Mouse (Mus musculus) hindbrain, embryonic 12.5 days (tissue): ENCODE measurements around the gene Hdhd5. TPM values are rescaled to one million over a fixed set of nuclear protein-coding genes. Genes with fewer than 3 reads are reported as not detected.

Experiments
- ATAC-seq: fragments of 200-750 bp; cut with Nextera tagmentation; 2 replicates; pipeline ENCODE4 v1.8.0; 2017; ENCODE audit warnings: moderate TSS enrichment; ENCODE audit not compliant: low FRiP score
- H3K27ac ChIP-seq: fragments of 300-500 bp; sonication (generic); 2 replicates; pipeline ENCODE4 v1.5.1; 2016; ENCODE audit warnings: mild to moderate bottlenecking
- H3K27me3 ChIP-seq: fragments of 300-500 bp; sonication (generic); 2 replicates; pipeline ENCODE4 v1.6.1; 2016; ENCODE audit warnings: mild to moderate bottlenecking
- H3K36me3 ChIP-seq: fragments of 300-500 bp; sonication (generic); 2 replicates; pipeline ENCODE4 v1.6.1; 2016; ENCODE audit warnings: mild to moderate bottlenecking
- H3K4me1 ChIP-seq: fragments of 300-500 bp; sonication (generic); 2 replicates; pipeline ENCODE4 v1.6.1; 2016
- H3K4me2 ChIP-seq: fragments of 300-500 bp; sonication (generic); replicated peaks from 2 replicates; pipeline ENCODE4 v1.6.1; 2016; ENCODE audit warnings: mild to moderate bottlenecking
- H3K4me3 ChIP-seq: fragments of 300-500 bp; sonication (generic); 2 replicates; pipeline ENCODE4 v1.5.1; 2016; ENCODE audit warnings: mild to moderate bottlenecking
- H3K9ac ChIP-seq: fragments of 300-500 bp; sonication (generic); 2 replicates; pipeline ENCODE4 v1.6.1; 2016; ENCODE audit warnings: mild to moderate bottlenecking, moderate library complexity
- H3K9me3 ChIP-seq: fragments of 300-500 bp; sonication (generic); replicated peaks from 2 replicates; pipeline ENCODE4 v1.6.1; 2016; ENCODE audit warnings: mild to moderate bottlenecking
- WGBS: fragments of 180-500 bp; shearing (Covaris S2); methylation state at CpG from one replicate; pipeline ENCODE4 v1.1.7; 2016; 5-methylcytosine and 5-hydroxymethylcytosine counted together
- polyA plus RNA-seq: library from polyadenylated mRNA; unstranded; fragments of >200 nt; fragmentation: Nextera tagmentation; extraction: Ambion mirVana; gene quantifications from 2 replicates; pipeline ENCODE4 v1.2.1, GENCODE M21; 2016

Gene Hdhd5
- polyA plus RNA-seq, 1 experiment from 2014 or later: 19.5 TPM

- no peak overlapping the region for H3K4me3 ChIP-seq
- H3K27me3 ChIP-seq: no peaks in the 10 kb centered on the region
- H3K27ac ChIP-seq: no peak overlapping the region
- ATAC-seq: no peak
- WGBS: 92% methylated on average over 2 of the region's 2 CpGs
- no peak overlapping the region for H3K9ac ChIP-seq
- no peaks in the 10 kb centered on the region for H3K9me3 ChIP-seq
- H3K4me1 ChIP-seq: peaks cover 7% of the 10 kb centered on the region
- H3K36me3 ChIP-seq: peaks cover 17% of the 10 kb centered on the region
- no peak overlapping the region for H3K4me2 ChIP-seq
Measured at GRCm38 (mm10) chr6:120479302-120479701, 51.8 kb downstream of the Hdhd5 start.

DNA sequence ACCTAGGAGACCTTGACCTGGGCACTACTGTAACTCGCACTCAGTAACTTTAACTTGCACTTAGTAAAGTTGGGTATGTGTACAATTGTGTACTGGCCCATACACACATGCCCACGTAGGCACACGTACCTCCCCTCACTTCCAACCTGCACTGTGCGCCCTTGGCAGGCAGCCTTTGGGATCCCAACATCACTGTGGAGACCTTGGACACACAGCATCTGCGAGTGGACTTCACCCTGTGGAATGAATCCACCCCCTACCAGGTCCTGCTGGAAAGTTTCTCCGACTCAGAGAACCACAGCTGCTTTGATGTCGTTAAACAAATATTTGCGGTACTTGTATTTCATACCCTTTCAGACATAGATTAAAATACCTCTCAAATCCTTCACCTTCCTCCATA, 55.8 kb downstream of the Hdhd5 start:
- no peak for ATAC-seq
- H3K36me3 ChIP-seq: 0 out of 2 replicates have a peak, but pooled peaks cover 2% of the 10 kb centered on the region
- peaks cover 36% of the 10 kb centered on the region for H3K4me1 ChIP-seq
- no peak overlapping the region for H3K27ac ChIP-seq
- no peaks in the 10 kb centered on the region for H3K9me3 ChIP-seq
- H3K4me3 ChIP-seq: no peak overlapping the region
- no peak overlapping the region for H3K9ac ChIP-seq
- H3K27me3 ChIP-seq: no peaks in the 10 kb centered on the region
- 85% methylated on average over 8 of the region's 8 CpGs for WGBS
- H3K4me2 ChIP-seq: no peak overlapping the region

- 0 out of 2 replicates have a peak, but pooled peaks have one; percentile 18 for ATAC-seq
- Histone ChIP-seq H3K9ac (no peak overlapping the region), H3K4me1 (peaks cover 44% of the 10 kb centered on the region), H3K27ac (peak overlapping the region; percentile 90), H3K9me3 (no peaks in the 10 kb centered on the region), H3K27me3 (no peaks in the 10 kb centered on the region), H3K4me3 (no peak overlapping the region), H3K4me2 (no peak overlapping the region), H3K36me3 (no peaks in the 10 kb centered on the region)
- 24% methylated on average over 5 of the region's 5 CpGs for WGBS
Measured at GRCm38 (mm10) chr6:120473427-120473826, 57.7 kb downstream of the Hdhd5 start.

DNA sequence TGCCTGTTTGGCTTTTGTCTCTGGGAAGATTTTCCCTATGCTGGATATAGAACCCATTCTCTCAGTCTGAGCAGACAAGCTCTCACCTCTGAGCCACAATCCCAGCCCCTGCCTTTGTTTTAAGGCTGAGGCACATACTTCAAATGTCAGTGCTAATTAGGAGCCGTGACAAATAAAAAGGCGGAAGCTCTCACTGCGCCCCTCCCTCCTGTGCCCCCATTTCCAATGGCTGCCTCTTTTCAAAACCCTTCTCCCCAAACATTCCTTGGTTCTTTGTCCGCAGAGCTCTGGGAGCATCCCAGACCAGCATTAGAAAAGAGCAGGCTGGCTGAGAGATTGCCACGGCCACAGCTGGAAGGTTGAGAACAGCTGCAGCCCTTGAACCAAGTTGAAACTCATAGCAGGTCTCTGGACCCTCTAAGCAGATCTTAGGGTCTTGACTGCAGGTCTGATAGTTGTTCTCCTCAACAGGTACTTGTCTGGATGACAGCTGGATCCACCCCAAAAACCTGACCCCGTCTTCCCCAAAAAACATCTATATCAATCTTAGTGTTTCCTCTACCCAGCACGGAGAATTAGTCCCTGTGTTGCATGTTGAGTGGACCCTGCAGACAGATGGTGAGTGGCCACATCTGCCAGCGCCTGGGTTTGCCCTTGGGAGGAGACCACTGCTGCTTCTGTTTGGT, 58.5 kb downstream of the Hdhd5 start:
- H3K4me2 ChIP-seq: peak overlapping the region; percentile 27
- H3K4me1 ChIP-seq: peaks cover 44% of the 10 kb centered on the region
- 9% methylated on average over 8 of the region's 8 CpGs for WGBS
- ATAC-seq: peak; percentile 77
- peak overlapping the region; percentile 35; the same call in 1 of the 2 replicates for H3K9ac ChIP-seq
- no peaks in the 10 kb centered on the region for H3K36me3 ChIP-seq
- no peaks in the 10 kb centered on the region for H3K27me3 ChIP-seq
- peak overlapping the region; percentile 90 for H3K27ac ChIP-seq
- H3K4me3 ChIP-seq: no peak overlapping the region
- H3K9me3 ChIP-seq: no peaks in the 10 kb centered on the region

- peak overlapping the region; percentile 35; the same call in 1 of the 2 replicates for H3K9ac ChIP-seq
- H3K36me3 ChIP-seq: no peaks in the 10 kb centered on the region
- WGBS: 3% methylated on average over 5 of the region's 5 CpGs
- peak overlapping the region; percentile 90 for H3K27ac ChIP-seq
- peak; percentile 91 for ATAC-seq
- peaks cover 44% of the 10 kb centered on the region for H3K4me1 ChIP-seq
- no peak overlapping the region for H3K4me3 ChIP-seq
- no peaks in the 10 kb centered on the region for H3K9me3 ChIP-seq
- no peaks in the 10 kb centered on the region for H3K27me3 ChIP-seq
- H3K4me2 ChIP-seq: peak overlapping the region; percentile 27
Measured at GRCm38 (mm10) chr6:120471991-120472441, 59.1 kb downstream of the Hdhd5 start.

- Histone ChIP-seq H3K4me1 (peaks cover 44% of the 10 kb centered on the region), H3K9ac (no peak overlapping the region), H3K27me3 (peaks cover under 1% of the 10 kb centered on the region; the same call in 1 of the 2 replicates), H3K4me3 (no peak overlapping the region), H3K27ac (0 out of 2 replicates have a peak overlapping the region, but pooled peaks have one; percentile 90), H3K36me3 (no peaks in the 10 kb centered on the region), H3K9me3 (no peaks in the 10 kb centered on the region), H3K4me2 (no peak overlapping the region)
- no peak for ATAC-seq
- 88% methylated on average over 1 of the region's 1 CpGs for WGBS
Measured at GRCm38 (mm10) chr6:120470666-120471065, 60.5 kb downstream of the Hdhd5 start.

- Histone ChIP-seq H3K4me2 (no peak overlapping the region), H3K9me3 (no peaks in the 10 kb centered on the region), H3K9ac (no peak overlapping the region), H3K4me3 (no peak overlapping the region), H3K36me3 (no peaks in the 10 kb centered on the region), H3K27me3 (peaks cover 9% of the 10 kb centered on the region), H3K27ac (no peak overlapping the region), H3K4me1 (peaks cover 44% of the 10 kb centered on the region)
- no peak for ATAC-seq
Measured at GRCm38 (mm10) chr6:120469770-120470169, 61.3 kb downstream of the Hdhd5 start.

- Histone ChIP-seq H3K4me3 (no peak overlapping the region), H3K9ac (no peak overlapping the region), H3K36me3 (no peaks in the 10 kb centered on the region), H3K27me3 (peaks cover 14% of the 10 kb centered on the region), H3K9me3 (no peaks in the 10 kb centered on the region), H3K27ac (no peak overlapping the region), H3K4me2 (no peak overlapping the region), H3K4me1 (peaks cover 45% of the 10 kb centered on the region)
- ATAC-seq: no peak
- 76% methylated on average over 3 of the region's 3 CpGs for WGBS
Measured at GRCm38 (mm10) chr6:120469268-120469667, 61.9 kb downstream of the Hdhd5 start.

- WGBS: 88% methylated on average over 4 of the region's 4 CpGs
- Histone ChIP-seq H3K4me3 (no peak overlapping the region), H3K36me3 (no peaks in the 10 kb centered on the region), H3K27me3 (peaks cover 24% of the 10 kb centered on the region), H3K4me2 (no peak overlapping the region), H3K9ac (no peak overlapping the region), H3K4me1 (peaks cover 45% of the 10 kb centered on the region), H3K9me3 (no peaks in the 10 kb centered on the region), H3K27ac (no peak overlapping the region)
- ATAC-seq: no peak
Measured at GRCm38 (mm10) chr6:120468259-120468658, 62.9 kb downstream of the Hdhd5 start.

DNA sequence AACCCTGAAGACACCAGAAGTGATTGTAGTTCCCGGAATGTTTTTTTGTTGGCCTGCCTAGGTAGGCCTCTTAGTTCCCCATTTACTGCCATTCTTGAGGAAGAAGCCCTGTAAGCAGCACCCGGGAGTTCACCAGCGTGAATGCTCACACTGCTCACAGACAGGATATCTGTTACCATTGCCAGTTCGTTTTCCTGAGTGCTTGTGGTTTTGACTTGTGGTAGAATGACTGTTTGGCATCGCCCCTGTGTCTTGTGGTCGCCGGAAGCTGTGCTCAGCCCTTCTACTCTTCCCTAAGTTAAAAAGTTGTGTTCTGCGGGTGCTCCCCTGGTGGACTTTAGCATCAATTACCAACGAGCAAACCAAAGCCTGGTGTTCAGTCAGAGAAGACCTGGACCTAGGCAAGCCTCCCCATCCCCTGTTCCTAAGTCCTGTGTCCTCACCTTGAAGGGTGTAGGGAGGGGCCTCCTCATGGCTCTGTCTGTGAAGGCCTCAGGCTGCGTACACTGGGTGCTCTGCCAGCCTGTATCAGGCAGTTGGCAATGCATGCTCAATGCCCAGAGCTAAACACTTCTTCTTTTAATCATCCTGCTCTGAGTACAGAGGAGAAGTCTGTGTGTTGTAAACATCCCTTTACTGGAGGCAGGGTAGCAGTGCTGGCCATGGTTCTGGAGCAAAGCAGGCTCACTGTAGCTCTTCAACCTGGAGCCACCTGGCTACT, 64.3 kb downstream of the Hdhd5 start:
- Histone ChIP-seq H3K36me3 (no peaks in the 10 kb centered on the region), H3K4me2 (no peak overlapping the region), H3K27ac (no peak overlapping the region), H3K4me3 (no peak overlapping the region), H3K4me1 (peaks cover 30% of the 10 kb centered on the region), H3K9ac (no peak overlapping the region), H3K27me3 (peaks cover 38% of the 10 kb centered on the region), H3K9me3 (no peaks in the 10 kb centered on the region)
- whole genome bisulfite sequencing: 85% methylated on average over 10 of the region's 10 CpGs
- no peak for ATAC-seq

DNA sequence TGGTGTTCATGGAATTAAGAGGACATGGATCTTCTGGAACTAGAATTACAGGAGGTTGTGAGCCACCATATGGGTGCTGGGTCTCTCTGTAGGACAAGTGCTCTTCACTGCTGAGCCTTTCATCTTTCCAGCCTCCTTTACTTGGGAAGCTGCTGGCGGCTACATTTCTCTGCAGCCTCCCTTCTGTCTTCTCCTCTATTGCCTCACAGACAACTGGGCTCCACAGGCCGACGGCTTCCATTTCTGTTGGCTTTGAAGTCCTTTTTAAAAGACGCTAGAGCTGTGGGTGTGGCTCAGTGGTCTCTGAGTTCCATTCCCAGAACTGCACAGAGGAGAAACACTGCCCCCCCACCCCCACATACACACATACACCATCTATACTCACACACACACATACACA, 65.7 kb downstream of the Hdhd5 start:
- H3K27me3 ChIP-seq: peaks cover 46% of the 10 kb centered on the region
- WGBS: 38% methylated on average over 4 of the region's 4 CpGs
- no peak overlapping the region for H3K9ac ChIP-seq

DNA sequence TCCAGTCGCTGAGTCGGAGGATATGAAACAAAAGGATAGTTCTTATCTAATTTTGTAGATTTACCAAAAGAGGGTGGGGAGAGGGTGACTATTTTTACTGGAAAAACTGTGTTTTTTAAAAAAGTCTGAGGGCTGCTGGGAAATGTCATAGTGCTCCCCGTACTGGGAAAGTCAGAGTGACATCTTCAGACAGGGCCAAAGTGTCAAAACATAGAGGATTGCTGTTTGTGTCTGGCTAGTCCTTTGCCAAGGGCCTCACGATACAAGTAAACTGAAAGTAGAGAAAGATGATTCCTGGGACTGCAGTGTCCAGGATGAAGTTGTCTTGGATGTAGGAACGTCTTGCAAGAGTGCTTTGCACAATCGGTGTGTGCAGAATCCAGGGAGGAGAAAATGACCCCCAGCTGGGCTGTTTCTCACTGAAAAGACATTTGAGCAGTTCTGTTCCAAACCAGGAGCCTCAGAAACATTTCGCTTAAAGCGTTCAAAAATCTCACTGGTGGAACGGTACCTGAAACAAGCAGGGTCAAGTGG, 66.6 kb downstream of the Hdhd5 start:
- 55% methylated on average over 9 of the region's 9 CpGs for WGBS
- H3K9ac ChIP-seq: peak overlapping the region; percentile 65; the same call in 1 of the 2 replicates
- ATAC-seq: no peak
- H3K4me3 ChIP-seq: peak overlapping the region; percentile 57; the same call in 1 of the 2 replicates
- no peak overlapping the region for H3K27ac ChIP-seq
- H3K4me2 ChIP-seq: peak overlapping the region; percentile 72
- no peaks in the 10 kb centered on the region for H3K36me3 ChIP-seq
- H3K27me3 ChIP-seq: peaks cover 46% of the 10 kb centered on the region
- no peaks in the 10 kb centered on the region for H3K9me3 ChIP-seq
- peaks cover 13% of the 10 kb centered on the region for H3K4me1 ChIP-seq

More for the DNA sequence above, 65.7 kb downstream of the Hdhd5 start:
- H3K27ac ChIP-seq: no peak overlapping the region
- H3K4me2 ChIP-seq: no peak overlapping the region
- peaks cover 21% of the 10 kb centered on the region for H3K4me1 ChIP-seq
- ATAC-seq: no peak
- H3K4me3 ChIP-seq: no peak overlapping the region
- H3K36me3 ChIP-seq: no peaks in the 10 kb centered on the region
- no peaks in the 10 kb centered on the region for H3K9me3 ChIP-seq
